Mouse (Mus musculus): ENCODE results near the gene Olfr53.

DNA sequence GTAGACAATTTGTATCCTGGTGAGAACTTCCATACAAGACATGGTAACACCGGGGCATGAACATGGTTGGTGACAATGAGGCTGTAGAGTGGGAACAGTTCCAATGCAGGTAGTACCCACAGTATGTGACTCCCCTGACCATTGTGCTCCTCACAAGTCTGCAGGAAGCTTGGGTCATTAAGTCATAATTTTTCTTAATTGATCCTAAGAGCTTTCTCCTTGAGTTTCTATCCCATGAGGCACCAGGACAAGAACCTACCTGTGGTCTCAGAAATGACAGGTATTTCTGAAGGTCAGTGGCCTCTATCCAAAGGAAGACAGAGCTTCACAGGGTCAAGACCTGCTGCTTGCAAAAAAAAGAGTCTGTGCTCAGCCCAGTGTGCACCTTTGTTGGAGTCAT lies 35.4 kb downstream of the Olfr53 start, which contains the start of gene Olfr45:
- no peak for TF ChIP-seq MAX (IDR thresholded peaks at IDR 0.05; ENCODE audit: low read depth)
- TF ChIP-seq USF1 (IDR thresholded peaks at IDR 0.05; ENCODE audit: low read depth), result no peak
- TF ChIP-seq POLR2A (IDR thresholded peaks at IDR 0.05; ENCODE audit: insufficient read length, low read depth), result no peak
- TF ChIP-seq CEBPB (IDR thresholded peaks at IDR 0.05; ENCODE audit: insufficient read depth, poor library complexity, severe bottlenecking), result no peak
- no peak for TF ChIP-seq TCF3 (IDR thresholded peaks at IDR 0.05; ENCODE audit: insufficient read length, low read depth)
- no peak for TF ChIP-seq SRF (IDR thresholded peaks at IDR 0.05; ENCODE audit: control insufficient read depth, insufficient read length, low read depth)
- TF ChIP-seq POLR2AphosphoS2 (IDR thresholded peaks at IDR 0.05; ENCODE audit: insufficient read length, low read depth), result no peak
- no peak for TF ChIP-seq E2F4 (IDR thresholded peaks at IDR 0.05; ENCODE audit: insufficient read depth)
- TF ChIP-seq TCF12 (IDR thresholded peaks at IDR 0.05; ENCODE audit: insufficient read depth, poor library complexity, severe bottlenecking), result no peak
- no peak for TF ChIP-seq MYOD1 (IDR thresholded peaks at IDR 0.05; ENCODE audit: control insufficient read depth in 1 of 3, insufficient read length in 2 of 3, low read depth in 2 of 3)
- TF ChIP-seq MYOG (IDR thresholded peaks at IDR 0.05; ENCODE audit: control insufficient read depth in 1 of 3, insufficient read depth in 1 of 3, insufficient read length in 2 of 3, low read depth in 2 of 3), result no peak
- TF ChIP-seq REST (IDR thresholded peaks at IDR 0.05; ENCODE audit: insufficient read depth, insufficient read length), result no peak
